8 mouse cellular contexts compared by ENCODE assay signal in the genomic region with DNA sequence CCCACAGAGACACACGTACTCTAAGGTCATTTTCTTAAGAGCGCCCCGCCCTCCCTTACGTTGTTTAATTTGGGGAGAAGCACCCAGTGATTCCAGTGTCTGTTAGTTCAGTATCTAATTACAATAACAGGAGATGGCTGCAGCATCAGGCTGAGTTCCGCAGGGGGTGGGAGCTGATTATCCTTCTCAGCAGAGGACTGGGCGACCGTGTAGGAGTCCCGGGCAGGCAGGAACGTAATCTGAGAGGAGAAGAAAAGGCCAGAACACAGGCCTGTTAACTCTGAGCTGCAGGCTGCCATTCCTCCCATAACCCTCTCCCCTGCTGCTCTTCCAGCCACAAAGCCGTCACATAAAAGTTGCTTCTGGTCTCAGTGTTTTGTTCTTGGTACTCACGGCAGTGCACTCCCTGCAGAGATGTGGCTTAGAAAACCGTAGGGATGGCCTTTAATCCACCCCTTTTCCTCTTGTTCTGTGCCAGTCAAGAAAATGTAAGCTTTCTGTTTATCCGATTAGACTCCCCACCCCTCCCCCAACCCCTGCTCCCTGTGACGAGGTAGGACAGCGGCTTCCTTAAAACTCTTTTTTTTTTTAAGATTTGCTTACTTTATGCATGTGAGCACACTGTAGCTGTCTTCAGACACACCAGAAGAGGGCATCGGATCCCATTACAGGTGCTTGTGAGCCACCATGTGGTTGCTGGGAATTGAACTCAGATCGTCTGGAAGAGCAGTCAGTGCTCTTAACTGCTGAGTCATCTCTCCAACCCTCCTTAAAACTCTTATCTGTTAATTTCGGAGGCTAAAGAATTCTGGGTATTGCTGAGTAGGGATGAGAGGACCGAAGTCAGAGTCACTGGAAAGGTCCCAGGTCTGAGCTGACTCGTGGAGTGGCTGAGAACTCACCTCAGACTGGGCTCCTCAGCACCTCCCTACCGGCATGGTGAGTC.
DNase-seq lines count a peak whose midpoint lies in the region; ATAC-seq and TF ChIP-seq lines count a peak whose summit lies in the region.

No protein-coding gene starts in this region.

- WGBS in forebrain, embryonic 11.5 days = 2% methylated on average over 21 of the region's 21 CpGs
- WGBS in hindbrain, postnatal 0 days = 6% methylated on average over 21 of the region's 21 CpGs
- 1% methylated on average over 21 of the region's 21 CpGs for WGBS in midbrain, embryonic 11.5 days

- peak; percentile 68 for ATAC-seq in forebrain, embryonic 11.5 days (replicated peaks; ENCODE audit: low FRiP score)
- no peak for ATAC-seq in hindbrain, postnatal 0 days
- ATAC-seq in midbrain, embryonic 11.5 days (ENCODE audit: low FRiP score) = peak; percentile 76

- H3K9ac ChIP-seq in forebrain, embryonic 11.5 days (ENCODE audit: low read length) = peak overlapping the region; percentile 57
- peak overlapping the region; percentile 37; the same call in 1 of the 2 replicates for H3K9ac ChIP-seq in hindbrain, postnatal 0 days (replicated peaks; ENCODE audit: low read length)
- peak overlapping the region; percentile 59 for H3K9ac ChIP-seq in midbrain, embryonic 11.5 days (ENCODE audit: low read length)

- peak overlapping the region; percentile 12; the same call in 1 of the 2 replicates for H3K4me3 ChIP-seq in forebrain, embryonic 11.5 days (ENCODE audit: low read depth, low read length)
- H3K4me3 ChIP-seq in hindbrain, postnatal 0 days (ENCODE audit: low read length) = 0 out of 2 replicates have a peak overlapping the region, but pooled peaks have one; percentile 11
- peak overlapping the region; percentile 15 for H3K4me3 ChIP-seq in midbrain, embryonic 11.5 days (ENCODE audit: low read depth, low read length)

- H3K9me3 ChIP-seq in forebrain, embryonic 11.5 days (ENCODE audit: control insufficient read depth, low read length) = no peaks in the 10 kb centered on the region
- no peaks in the 10 kb centered on the region for H3K9me3 ChIP-seq in hindbrain, postnatal 0 days (ENCODE audit: low read length)
- H3K9me3 ChIP-seq in midbrain, embryonic 11.5 days (ENCODE audit: control insufficient read depth, low read length) = no peaks in the 10 kb centered on the region

- peak overlapping the region; percentile 44 for H3K4me2 ChIP-seq in forebrain, embryonic 11.5 days (ENCODE audit: low read depth, low read length, severe bottlenecking)
- H3K4me2 ChIP-seq in hindbrain, postnatal 0 days (ENCODE audit: low read depth, low read length) = peak overlapping the region; percentile 40
- peak overlapping the region; percentile 44 for H3K4me2 ChIP-seq in midbrain, embryonic 11.5 days

- H3K36me3 ChIP-seq in forebrain, embryonic 11.5 days (ENCODE audit: control insufficient read depth, insufficient read depth, low read length) = no peaks in the 10 kb centered on the region
- no peaks in the 10 kb centered on the region for H3K36me3 ChIP-seq in hindbrain, postnatal 0 days (ENCODE audit: insufficient read depth, low read length)
- no peaks in the 10 kb centered on the region for H3K36me3 ChIP-seq in midbrain, embryonic 11.5 days (ENCODE audit: control insufficient read depth, insufficient read depth, low read length)

- H3K27me3 ChIP-seq in forebrain, embryonic 11.5 days (ENCODE audit: control insufficient read depth, insufficient read depth, low read length) = no peaks in the 10 kb centered on the region
- no peaks in the 10 kb centered on the region for H3K27me3 ChIP-seq in hindbrain, postnatal 0 days (ENCODE audit: insufficient read depth, low read length)
- peaks cover 16% of the 10 kb centered on the region for H3K27me3 ChIP-seq in midbrain, embryonic 11.5 days (ENCODE audit: control insufficient read depth, insufficient read depth, low read length)

- DNase-seq in CD4-positive helper T cell, adult 2 months (ENCODE audit: low read depth, low spot score) = peak; percentile 49
- peak; percentile 38 for DNase-seq in ES-CJ7 (ENCODE audit: low read depth, low spot score)
- DNase-seq in forebrain, embryonic 11.5 days (ENCODE audit: low spot score) = peak; percentile 71
- peak; percentile 31 for DNase-seq in hindbrain, postnatal 0 days (ENCODE audit: low spot score)
- DNase-seq in midbrain, embryonic 11.5 days (ENCODE audit: low spot score, missing footprints) = peak; percentile 95
- no peak for DNase-seq in cerebellum, adult 8-10 months
- DNase-seq in B cell, adult 2 months = no peak
- DNase-seq in ovary, postnatal 36 days (ENCODE audit: low spot score) = no peak

- H3K27ac ChIP-seq in forebrain, embryonic 11.5 days (ENCODE audit: low read depth, low read length) = 0 out of 2 replicates have a peak overlapping the region, but pooled peaks have one; percentile 25
- peak overlapping the region; percentile 66 for H3K27ac ChIP-seq in hindbrain, postnatal 0 days
- no peak overlapping the region; the same call in 1 of the 2 replicates for H3K27ac ChIP-seq in midbrain, embryonic 11.5 days (ENCODE audit: low read depth, low read length)

- 0 out of 2 replicates have a peak, but pooled peaks cover 3% of the 10 kb centered on the region for H3K4me1 ChIP-seq in forebrain, embryonic 11.5 days (replicated peaks; ENCODE audit: control insufficient read depth, insufficient read depth, low read length)
- H3K4me1 ChIP-seq in hindbrain, postnatal 0 days (ENCODE audit: insufficient read depth, low read length) = peaks cover 4% of the 10 kb centered on the region
- peaks cover 11% of the 10 kb centered on the region; the same call in 1 of the 2 replicates for H3K4me1 ChIP-seq in midbrain, embryonic 11.5 days (ENCODE audit: control insufficient read depth, insufficient read depth, low read length)

- TF ChIP-seq CTCF in hindbrain, postnatal 0 days (IDR thresholded peaks at IDR 0.05; ENCODE audit: low read depth) = peak; percentile 42

Comparison
In these comparisons a context has a peak if more than half of its experiments do, and no peak if none do; other contexts are left out.
1. DNase-seq: peak in CD4-positive helper T cell, adult 2 months (single experiment), ES-CJ7 (single experiment), forebrain, embryonic 11.5 days (single experiment), hindbrain, postnatal 0 days (single experiment) and midbrain, embryonic 11.5 days (single experiment); none in cerebellum, adult 8-10 months (single experiment), B cell, adult 2 months (0 of 2) and ovary, postnatal 36 days (single experiment).
2. Peak in every context shown above with its lines, with median percentiles within 50 percentile points of each other: H3K4me2 ChIP-seq, H3K4me3 ChIP-seq and H3K9ac ChIP-seq.